Mouse (Mus musculus) liver, embryonic 15.5 days (tissue): ENCODE measurements around the gene Adgra1. TPM values are rescaled to one million over a fixed set of nuclear protein-coding genes. Genes with fewer than 3 reads are reported as not detected.

Experiments used
- ATAC-seq: fragments of 200-750 bp; cut with Nextera tagmentation; 2 replicates; pipeline ENCODE4 v1.8.0; 2017; ENCODE audit warnings: moderate number of reproducible peaks, mild to moderate bottlenecking, moderate library complexity; ENCODE audit not compliant: insufficient read depth
- H3K27ac ChIP-seq: fragments of 300-500 bp; sonication (generic); replicated peaks from 2 replicates; pipeline ENCODE4 v1.5.1; 2015; ENCODE audit warnings: mild to moderate bottlenecking, inconsistent platforms
- H3K27me3 ChIP-seq: fragments of 300-500 bp; sonication (generic); 2 replicates; pipeline ENCODE4 v1.6.1; 2015; ENCODE audit warnings: mild to moderate bottlenecking, inconsistent platforms
- H3K36me3 ChIP-seq: fragments of 300-500 bp; sonication (generic); replicated peaks from 2 replicates; pipeline ENCODE4 v1.6.1; 2015; ENCODE audit warnings: moderate library complexity, mild to moderate bottlenecking, inconsistent platforms
- H3K4me1 ChIP-seq: fragments of 300-500 bp; sonication (generic); replicated peaks from 2 replicates; pipeline ENCODE4 v1.6.1; 2015; ENCODE audit warnings: inconsistent platforms
- H3K4me2 ChIP-seq: fragments of 300-500 bp; sonication (generic); 2 replicates; pipeline ENCODE4 v1.6.1; 2015; ENCODE audit warnings: moderate library complexity, mild to moderate bottlenecking, inconsistent platforms
- H3K4me3 ChIP-seq: fragments of 300-500 bp; sonication (generic); replicated peaks from 2 replicates; pipeline ENCODE4 v1.5.1; 2015; ENCODE audit warnings: mild to moderate bottlenecking, inconsistent platforms
- H3K9ac ChIP-seq: fragments of 300-500 bp; sonication (generic); 2 replicates; pipeline ENCODE4 v1.6.1; 2015; ENCODE audit warnings: moderate library complexity, mild to moderate bottlenecking, inconsistent platforms
- H3K9me3 ChIP-seq: fragments of 300-500 bp; sonication (generic); replicated peaks from 2 replicates; pipeline ENCODE4 v1.6.1; 2016; ENCODE audit warnings: inconsistent platforms
- WGBS: fragments of 180-500 bp; shearing (Covaris S2); methylation state at CpG from one replicate; pipeline ENCODE4 v1.1.7; 2015; ENCODE audit warnings: mixed read lengths; ENCODE audit not compliant: insufficient replicate concordance; 5-methylcytosine and 5-hydroxymethylcytosine counted together
- polyA plus RNA-seq: library from polyadenylated mRNA; unstranded; fragments of >200 nt; fragmentation: Nextera tagmentation; extraction: Ambion mirVana; gene quantifications from 2 replicates; pipeline ENCODE4 v1.2.1, GENCODE M21; 2015

Adgra1 gene
- polyA plus RNA-seq, 1 experiment from 2014 or later, result not detected

- Histone ChIP-seq H3K27ac (no peak overlapping the region), H3K4me3 (no peak overlapping the region), H3K9me3 (no peaks in the 10 kb centered on the region), H3K27me3 (peaks cover 33% of the 10 kb centered on the region), H3K36me3 (no peaks in the 10 kb centered on the region), H3K4me1 (peaks cover 5% of the 10 kb centered on the region; the same call in 1 of the 2 replicates), H3K4me2 (no peak overlapping the region), H3K9ac (no peak overlapping the region)
- no peak for ATAC-seq
- 49% methylated on average over 6 of the region's 6 CpGs for WGBS
Observed at GRCm38 (mm10) chr7:139909469-139909868, 75.5 kb downstream of the Adgra1 start.

- no peaks in the 10 kb centered on the region for H3K36me3 ChIP-seq
- no peak overlapping the region for H3K27ac ChIP-seq
- H3K9ac ChIP-seq, result no peak overlapping the region
- 49% methylated on average over 11 of the region's 11 CpGs for WGBS
- no peak overlapping the region for H3K4me3 ChIP-seq
- H3K27me3 ChIP-seq, result peaks cover 35% of the 10 kb centered on the region
- peaks cover 8% of the 10 kb centered on the region; the same call in 1 of the 2 replicates for H3K4me1 ChIP-seq
- H3K9me3 ChIP-seq, result no peaks in the 10 kb centered on the region
- no peak overlapping the region for H3K4me2 ChIP-seq
- no peak for ATAC-seq
Observed at GRCm38 (mm10) chr7:139910204-139910835, 76.3 kb downstream of the Adgra1 start.

- peaks cover 8% of the 10 kb centered on the region; the same call in 1 of the 2 replicates for H3K4me1 ChIP-seq
- peaks cover 36% of the 10 kb centered on the region for H3K27me3 ChIP-seq
- peak overlapping the region; percentile 50 for H3K4me2 ChIP-seq
- H3K4me3 ChIP-seq, result no peak overlapping the region
- WGBS, result 7% methylated on average over 29 of the region's 29 CpGs
- no peaks in the 10 kb centered on the region for H3K9me3 ChIP-seq
- no peak overlapping the region for H3K9ac ChIP-seq
- no peak overlapping the region for H3K27ac ChIP-seq
- ATAC-seq, result peak; percentile 65; the same call in 1 of the 2 replicates
- no peaks in the 10 kb centered on the region for H3K36me3 ChIP-seq
Observed at GRCm38 (mm10) chr7:139914141-139915047, 80.4 kb downstream of the Adgra1 start.

- H3K27me3 ChIP-seq, result peaks cover 40% of the 10 kb centered on the region
- H3K9ac ChIP-seq, result no peak overlapping the region
- no peaks in the 10 kb centered on the region for H3K9me3 ChIP-seq
- H3K4me3 ChIP-seq, result no peak overlapping the region
- no peak for ATAC-seq
- peaks cover 8% of the 10 kb centered on the region; the same call in 1 of the 2 replicates for H3K4me1 ChIP-seq
- H3K36me3 ChIP-seq, result no peaks in the 10 kb centered on the region
- H3K27ac ChIP-seq, result no peak overlapping the region
- 9% methylated on average over 14 of the region's 14 CpGs for WGBS
- H3K4me2 ChIP-seq, result no peak overlapping the region
Observed at GRCm38 (mm10) chr7:139915646-139916257, 81.8 kb downstream of the Adgra1 start.

- no peak for ATAC-seq
- WGBS, result 0% methylated on average over 1 of the region's 1 CpGs
- no peaks in the 10 kb centered on the region for H3K9me3 ChIP-seq
Observed at GRCm38 (mm10) chr7:139916345-139916744, 82.4 kb downstream of the Adgra1 start.

GRCm38 (mm10) chr7:139918262-139918661 is 84.3 kb downstream of the Adgra1 start:
- H3K36me3 ChIP-seq, result no peaks in the 10 kb centered on the region
- H3K27ac ChIP-seq, result no peak overlapping the region
- no peak overlapping the region for H3K4me3 ChIP-seq
- no peak overlapping the region for H3K9ac ChIP-seq
- 53% methylated on average over 4 of the region's 4 CpGs for WGBS
- no peaks in the 10 kb centered on the region for H3K9me3 ChIP-seq
- H3K27me3 ChIP-seq, result peaks cover 31% of the 10 kb centered on the region
- H3K4me1 ChIP-seq, result peaks cover 8% of the 10 kb centered on the region; the same call in 1 of the 2 replicates
- H3K4me2 ChIP-seq, result no peak overlapping the region
- ATAC-seq, result no peak

More at GRCm38 (mm10) chr7:139916345-139916744, 82.4 kb downstream of the Adgra1 start:
- Histone ChIP-seq H3K27me3 (peaks cover 40% of the 10 kb centered on the region), H3K27ac (no peak overlapping the region), H3K4me1 (peaks cover 8% of the 10 kb centered on the region; the same call in 1 of the 2 replicates), H3K4me3 (no peak overlapping the region), H3K36me3 (no peaks in the 10 kb centered on the region), H3K9ac (no peak overlapping the region), H3K4me2 (no peak overlapping the region)

Other genes starting within 250 kb of the Adgra1 start
- not detected in 2 replicates for gene Cfap46, start 150.4 kb upstream of the Adgra1 start, polyA plus RNA-seq
- not detected in 2 replicates for gene Kndc1, start 60.5 kb downstream of the Adgra1 start, polyA plus RNA-seq
- gene Utf1, start 109.6 kb downstream of the Adgra1 start, polyA plus RNA-seq, result not detected in 2 replicates
- gene 6430531B16Rik, start 144.6 kb downstream of the Adgra1 start, polyA plus RNA-seq, result not detected in 2 replicates
- 1.1 and 1.3 TPM in 2 replicates for gene Adam8, start 158.4 kb downstream of the Adgra1 start, polyA plus RNA-seq
- 17.4 and 19.6 TPM in 2 replicates for gene Zfp511, start 202.2 kb downstream of the Adgra1 start, polyA plus RNA-seq
- 21.4 and 23.2 TPM in 2 replicates for gene Tubgcp2, start 202.5 kb downstream of the Adgra1 start, polyA plus RNA-seq
- gene Msx3, start 214.9 kb downstream of the Adgra1 start, polyA plus RNA-seq, result not detected in 2 replicates
- gene Caly, start 248.4 kb downstream of the Adgra1 start, polyA plus RNA-seq, result not detected in 2 replicates